Mouse (Mus musculus) ovary, postnatal 10 days (tissue): ENCODE measurements around the gene Gpank1.

ENCODE experiments used
- DNase-seq: peaks from one replicate; pipeline ENCODE4 v3.0.0; 2022; ENCODE audit warnings: low spot score

Gene Gpank1

DNA sequence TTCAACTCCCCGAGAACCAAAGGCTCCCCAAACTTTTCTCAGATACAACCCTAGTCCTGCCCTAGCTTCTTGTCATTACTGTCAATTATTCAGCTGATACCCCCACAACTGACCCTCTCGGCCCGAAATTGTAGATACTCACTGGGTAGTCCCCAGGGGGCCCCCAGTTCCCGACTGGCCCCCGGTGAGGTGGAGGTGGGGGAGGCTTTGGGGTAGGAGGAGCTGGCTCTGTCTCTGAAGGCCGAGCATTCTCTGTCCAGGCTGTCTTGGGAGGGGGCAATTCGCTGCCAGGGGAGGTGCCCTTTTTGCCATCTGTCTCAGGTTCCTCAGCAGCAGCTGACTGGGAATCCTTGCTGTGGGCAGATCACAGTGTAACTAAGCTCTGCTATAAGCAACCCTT is 38.4 kb downstream of the Gpank1 start:
- DNase-seq, result no peak

DNA sequence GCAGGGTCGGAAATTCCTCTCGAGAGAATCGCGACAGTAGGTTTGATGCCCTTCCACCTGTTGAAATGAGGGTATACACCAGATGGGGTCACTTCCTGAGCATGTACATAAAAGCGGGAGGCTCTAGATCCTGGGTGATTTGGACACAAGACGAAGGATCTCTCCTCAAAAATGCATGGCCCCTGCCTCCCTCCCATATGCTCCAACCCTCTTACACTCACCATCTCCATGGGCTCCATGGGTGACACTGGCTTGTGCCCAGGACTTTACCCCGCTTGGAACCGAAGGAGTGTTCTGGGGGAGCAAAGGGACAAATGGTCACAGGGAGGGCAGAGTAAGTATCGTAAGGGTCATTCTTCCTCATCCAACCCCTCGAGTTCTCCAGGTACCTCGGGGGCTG is 40.2 kb downstream of the Gpank1 start:
- DNase-seq, result no peak

- no peak for DNase-seq
These were observed 40.9 kb downstream of the Gpank1 start for GRCm38 (mm10) chr17:35162121-35162520.

DNA sequence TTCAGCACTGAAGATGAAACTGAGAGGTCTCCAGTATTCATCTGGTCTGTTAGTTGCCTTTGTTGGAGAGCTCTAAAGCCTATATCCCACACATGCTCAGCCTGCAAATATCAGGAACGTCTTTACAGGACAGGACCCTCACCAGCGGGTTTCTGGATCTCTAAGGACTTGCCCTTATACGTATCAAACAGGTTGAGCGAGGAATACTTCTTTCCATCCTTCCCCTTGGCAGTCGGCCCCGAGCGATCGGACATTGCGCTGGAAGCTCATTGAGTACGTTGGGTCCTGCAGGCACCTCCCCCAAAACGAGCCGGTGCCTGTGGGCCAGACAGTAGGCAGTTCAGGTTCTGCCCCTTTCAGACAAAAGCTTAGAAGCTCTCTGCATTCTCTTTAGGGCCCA is 41.5 kb downstream of the Gpank1 start:
- no peak for DNase-seq

- DNase-seq, result no peak
These were observed 42.2 kb downstream of the Gpank1 start for GRCm38 (mm10) chr17:35163326-35164081.

DNA sequence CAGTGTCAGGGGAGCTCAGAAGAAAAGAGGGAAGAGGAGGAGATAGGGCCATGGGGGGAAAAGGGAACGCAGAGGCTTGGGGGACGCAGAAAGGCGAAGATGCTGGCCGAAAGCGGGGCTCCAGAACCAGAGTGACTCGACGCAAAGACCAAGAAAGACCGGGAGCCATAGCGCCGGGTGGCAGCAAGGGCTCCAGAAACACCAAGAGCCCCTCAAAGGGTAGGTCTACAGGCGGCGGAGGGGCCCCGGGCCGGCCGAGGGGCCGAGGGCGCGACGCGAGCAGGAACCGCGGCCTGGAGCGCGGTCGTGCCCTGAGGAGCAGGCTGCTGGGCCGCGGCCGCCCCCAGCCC is 42.9 kb downstream of the Gpank1 start:
- no peak for DNase-seq

DNA sequence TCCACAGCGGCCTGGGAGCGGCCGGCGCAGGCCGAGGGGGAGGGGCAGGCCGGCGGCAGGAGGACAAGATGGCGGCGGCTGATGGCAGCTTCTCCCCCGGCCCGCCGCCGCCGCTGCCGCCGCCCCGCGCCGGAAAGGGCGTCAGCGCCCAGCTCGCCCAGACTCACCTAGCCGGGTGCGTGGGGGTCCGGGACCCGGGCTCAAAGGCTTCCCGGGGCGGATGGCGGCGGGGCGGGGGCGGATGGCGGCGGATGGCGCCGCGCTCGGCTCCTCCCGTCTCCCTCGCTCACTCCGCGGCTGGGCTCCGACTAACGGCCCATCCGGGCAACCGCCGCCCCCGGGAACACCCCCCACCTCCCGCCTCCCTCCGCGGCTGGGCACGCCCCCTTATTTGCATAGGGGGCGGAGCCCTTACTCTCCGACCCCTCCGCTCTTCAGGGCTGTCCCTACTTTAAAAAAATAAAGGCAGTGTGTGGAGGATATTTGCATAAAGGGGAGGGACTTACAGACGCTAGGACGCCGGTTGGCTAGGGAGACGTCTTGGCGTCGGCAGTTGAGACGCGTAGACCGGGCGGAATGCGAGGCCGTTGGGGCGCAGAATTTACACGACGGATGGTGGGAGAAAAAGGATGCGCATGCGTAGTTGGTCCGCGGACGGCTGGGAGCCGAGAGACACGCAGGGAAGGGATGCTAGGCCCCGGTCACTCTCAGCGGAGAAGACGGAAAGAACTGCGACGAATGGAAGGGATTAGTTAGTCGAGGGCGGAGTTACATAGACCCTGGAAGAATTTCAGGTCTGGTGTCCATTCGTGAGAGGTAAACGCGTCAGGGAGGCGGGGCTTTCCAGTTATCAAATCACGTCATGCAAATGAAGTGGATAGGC is 43.6 kb downstream of the Gpank1 start, which contains the start of gene Prrc2a:
Prrc2a (minus strand) TSS at position 330 of the 883 bp plus-strand sequence.
- peak; percentile 87 for DNase-seq

DNA sequence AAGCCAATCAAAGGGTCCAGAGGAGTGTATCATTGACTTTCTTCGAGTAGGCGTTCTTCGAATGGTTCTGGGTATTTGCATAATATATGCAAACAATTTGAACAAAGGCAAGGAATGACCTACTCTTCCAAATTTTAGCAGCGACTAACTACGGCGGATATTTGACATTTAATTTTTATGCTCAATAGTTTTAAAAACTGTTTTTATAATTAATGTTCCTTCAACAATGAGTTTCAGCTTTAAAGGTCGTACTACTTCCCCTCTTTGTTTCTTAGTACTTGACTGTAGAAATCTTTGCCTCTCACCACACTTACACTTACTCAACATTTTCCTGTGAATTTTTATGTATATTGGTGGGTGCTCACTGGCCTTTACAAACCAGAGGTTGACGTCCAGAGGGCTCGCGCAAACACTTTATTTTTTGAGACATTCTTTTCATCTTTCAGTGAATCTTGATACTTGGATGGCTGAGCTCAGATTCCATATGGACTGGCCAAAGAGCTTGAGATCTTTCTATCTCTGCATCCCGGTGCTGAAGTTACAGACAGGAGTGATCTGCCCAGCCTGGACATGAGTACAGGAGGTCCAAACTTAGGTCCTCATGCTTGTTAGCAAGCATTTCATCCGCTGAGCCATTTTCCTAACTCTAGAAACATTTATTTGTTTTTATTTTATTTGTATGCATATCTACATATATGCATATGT is 44.3 kb downstream of the Gpank1 start:
- DNase-seq, result no peak

DNA sequence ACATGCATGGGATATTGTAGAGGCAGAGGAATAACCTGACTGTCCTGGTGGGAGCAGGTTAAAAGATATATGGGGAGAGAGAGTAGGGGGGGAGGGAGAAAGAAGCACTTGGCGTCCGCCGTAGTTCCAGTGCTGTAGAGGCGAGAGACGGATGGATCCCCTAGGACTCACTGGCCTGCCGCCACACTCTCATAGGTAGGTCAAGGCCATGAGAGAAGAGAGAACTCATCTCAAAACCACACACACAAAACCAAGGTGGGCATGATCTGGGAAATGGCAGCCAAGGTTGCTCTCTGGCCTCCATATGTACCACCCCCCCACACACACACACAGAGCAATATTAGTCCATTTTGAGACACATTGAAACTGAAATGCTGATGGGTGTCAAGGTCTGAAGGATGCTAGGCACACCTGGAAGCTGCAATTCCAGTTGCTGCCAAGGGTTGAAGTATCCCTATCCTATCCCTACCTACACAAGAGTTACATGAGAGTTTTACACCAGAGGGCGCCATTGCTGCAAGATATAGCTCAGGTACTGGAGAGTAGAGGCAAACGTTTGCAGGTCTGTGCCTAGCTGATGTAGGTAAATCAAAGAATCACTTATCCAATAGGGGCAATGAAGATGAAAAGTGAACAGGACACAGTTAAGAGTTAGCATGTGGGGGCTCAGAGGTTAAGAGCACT is 45.2 kb downstream of the Gpank1 start:
- no peak for DNase-seq

DNA sequence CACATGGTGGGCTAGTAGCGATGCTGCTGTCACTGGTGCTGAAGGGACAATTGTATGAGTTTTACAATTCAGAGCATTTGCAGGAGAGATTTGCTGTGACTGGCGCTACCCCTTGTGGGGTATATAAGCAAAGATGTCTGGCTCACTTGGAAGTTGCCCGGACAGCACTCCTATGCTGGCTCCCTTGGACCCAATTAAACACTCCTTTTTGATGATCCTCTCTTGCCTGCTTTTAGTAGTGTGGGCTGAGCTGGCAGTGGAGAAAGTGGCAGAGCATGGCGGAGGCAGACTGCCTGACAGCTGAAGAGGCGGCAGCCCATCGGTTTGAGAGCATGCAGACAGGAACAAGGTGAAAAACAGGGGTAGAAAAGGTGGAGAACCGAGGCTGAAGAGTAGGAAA is 46.5 kb downstream of the Gpank1 start:
- no peak for DNase-seq

DNA sequence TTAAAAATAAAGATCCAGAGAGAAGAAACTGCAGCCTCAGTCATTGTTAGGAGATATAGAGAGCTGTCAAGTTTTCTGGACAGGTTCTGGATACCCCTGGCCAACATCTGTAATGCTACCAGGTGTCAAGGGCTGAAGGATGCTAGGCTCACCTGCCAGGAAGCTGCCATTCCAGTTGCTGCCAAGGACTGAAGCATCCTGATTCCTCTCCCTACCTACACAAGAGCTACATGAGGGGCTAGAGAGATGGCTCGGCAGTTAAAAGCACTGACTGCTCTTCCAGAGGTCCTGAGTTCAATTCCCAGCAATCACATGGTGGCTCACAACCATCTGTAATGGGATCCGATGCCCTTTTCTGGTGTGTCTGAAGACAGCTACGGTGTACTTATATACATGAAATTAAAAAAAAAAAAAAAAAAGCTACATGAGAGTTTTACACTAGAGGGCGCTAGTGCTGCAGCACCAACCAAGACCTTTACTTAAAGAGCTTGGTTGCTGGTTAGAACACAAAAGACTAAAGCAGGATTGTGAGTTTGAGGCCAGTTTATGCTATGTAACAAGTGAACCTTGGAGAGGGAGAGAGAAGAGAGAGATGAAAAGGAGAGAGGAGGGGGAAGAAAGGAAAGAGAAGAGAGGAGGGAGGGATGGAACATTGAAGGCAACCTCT is 47.4 kb downstream of the Gpank1 start:
- no peak for DNase-seq

- DNase-seq, result no peak
These were observed 51.4 kb downstream of the Gpank1 start for GRCm38 (mm10) chr17:35172445-35173234.

DNA sequence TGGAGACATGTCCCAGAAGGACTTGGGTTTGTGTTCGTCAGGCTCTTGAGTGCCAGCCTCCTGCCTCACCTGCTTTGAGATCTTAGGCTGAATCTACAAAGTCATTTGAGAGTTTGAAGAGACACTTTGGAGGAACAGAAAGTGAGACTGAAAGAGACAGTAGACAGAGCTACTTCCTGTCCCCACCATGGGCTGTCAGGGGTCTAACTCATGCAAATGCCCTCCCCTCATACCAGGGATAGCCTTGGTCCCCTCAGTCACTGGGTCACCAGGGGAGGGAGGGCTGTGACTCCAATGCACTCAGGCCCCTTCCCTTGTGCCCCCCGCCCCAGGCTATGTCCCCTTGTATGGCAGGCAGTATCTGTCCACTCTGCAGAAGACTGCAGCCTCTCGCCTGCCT is 52.1 kb downstream of the Gpank1 start:
- DNase-seq, result no peak
